Mouse (Mus musculus) right cerebral cortex, postnatal 25 days (tissue): Measurements from ENCODE around the gene Cnn3.

Source experiments
- DNase-seq: peaks from one replicate; pipeline ENCODE4 v3.0.0; 2022

Gene Cnn3

GRCm38 (mm10) chr3:121458545-121459492 is 32.5 kb downstream of the Cnn3 start:
- no peak for DNase-seq

- no peak for DNase-seq
Measured at GRCm38 (mm10) chr3:121460473-121461193, 34.3 kb downstream of the Cnn3 start.

- no peak for DNase-seq
Measured at GRCm38 (mm10) chr3:121461477-121461876, 35.2 kb downstream of the Cnn3 start.

DNA sequence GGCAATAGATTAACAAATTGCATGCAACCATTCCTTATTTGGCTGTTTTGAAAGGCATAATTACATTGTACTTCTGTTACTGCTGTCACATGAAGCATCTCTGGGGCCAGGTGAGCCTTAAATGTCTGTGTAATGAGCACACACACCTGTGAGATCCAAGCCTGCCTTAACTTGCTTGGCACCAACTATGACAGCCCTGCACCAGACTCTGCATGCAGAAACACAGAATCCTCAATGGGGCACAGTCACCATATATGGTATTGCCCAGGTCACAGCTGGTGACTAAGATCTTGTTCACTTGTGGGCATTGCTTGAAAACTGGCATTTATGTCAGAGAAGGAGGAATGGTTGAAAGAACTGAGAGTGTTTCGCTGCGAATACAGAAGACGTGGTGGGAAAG is 36.5 kb downstream of the Cnn3 start:
- no peak for DNase-seq

DNA sequence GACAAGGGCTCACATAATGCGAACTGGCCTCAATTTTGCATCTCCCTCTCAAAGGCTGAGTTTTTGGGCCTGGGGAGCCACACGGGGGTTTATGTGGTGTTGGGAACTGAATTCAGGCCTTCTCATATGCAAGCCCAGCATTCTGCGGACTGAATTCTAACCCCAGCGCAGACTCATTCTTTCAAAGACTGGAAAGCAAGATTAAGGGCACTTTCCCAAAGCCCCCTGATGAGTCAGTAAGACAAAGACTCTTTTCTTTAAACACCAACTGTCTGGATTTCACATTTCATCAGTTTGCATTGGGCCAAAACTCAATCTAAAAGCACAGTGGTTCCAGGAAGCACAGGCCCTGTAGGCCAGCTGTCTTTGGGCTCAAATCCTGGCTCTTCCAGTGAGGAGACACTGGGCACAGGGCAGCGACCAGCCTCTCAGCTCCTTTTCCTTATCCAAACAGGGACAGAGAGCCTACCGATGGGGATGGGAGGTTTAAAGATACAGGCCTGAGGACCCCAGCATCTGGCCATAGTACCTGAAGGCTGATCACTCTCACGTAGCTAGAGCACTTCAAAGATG is 38.5 kb downstream of the Cnn3 start:
- DNase-seq: no peak

- DNase-seq: no peak
Measured at GRCm38 (mm10) chr3:121465795-121466194, 39.5 kb downstream of the Cnn3 start.

GRCm38 (mm10) chr3:121467094-121467552 is 40.8 kb downstream of the Cnn3 start:
- DNase-seq: no peak

DNA sequence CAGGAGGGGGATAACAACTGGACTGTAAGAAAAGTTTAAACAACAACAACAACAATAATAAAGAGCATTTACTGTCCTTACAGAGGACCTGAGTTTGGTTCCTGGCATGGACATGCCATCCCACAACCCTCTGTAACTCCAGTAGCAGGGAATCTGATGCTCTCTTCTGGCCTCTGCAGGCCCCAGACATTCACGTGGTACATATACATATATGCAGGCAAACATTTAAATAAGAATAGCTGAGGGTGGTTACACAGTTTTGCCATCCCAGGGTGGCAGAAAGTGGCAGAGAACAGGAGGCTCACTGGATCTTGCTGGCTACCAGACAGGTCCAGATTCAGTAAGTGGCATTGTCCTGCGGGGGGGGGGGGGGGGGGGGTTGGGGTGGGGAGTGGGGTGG is 41.8 kb downstream of the Cnn3 start:
- no peak for DNase-seq

DNA sequence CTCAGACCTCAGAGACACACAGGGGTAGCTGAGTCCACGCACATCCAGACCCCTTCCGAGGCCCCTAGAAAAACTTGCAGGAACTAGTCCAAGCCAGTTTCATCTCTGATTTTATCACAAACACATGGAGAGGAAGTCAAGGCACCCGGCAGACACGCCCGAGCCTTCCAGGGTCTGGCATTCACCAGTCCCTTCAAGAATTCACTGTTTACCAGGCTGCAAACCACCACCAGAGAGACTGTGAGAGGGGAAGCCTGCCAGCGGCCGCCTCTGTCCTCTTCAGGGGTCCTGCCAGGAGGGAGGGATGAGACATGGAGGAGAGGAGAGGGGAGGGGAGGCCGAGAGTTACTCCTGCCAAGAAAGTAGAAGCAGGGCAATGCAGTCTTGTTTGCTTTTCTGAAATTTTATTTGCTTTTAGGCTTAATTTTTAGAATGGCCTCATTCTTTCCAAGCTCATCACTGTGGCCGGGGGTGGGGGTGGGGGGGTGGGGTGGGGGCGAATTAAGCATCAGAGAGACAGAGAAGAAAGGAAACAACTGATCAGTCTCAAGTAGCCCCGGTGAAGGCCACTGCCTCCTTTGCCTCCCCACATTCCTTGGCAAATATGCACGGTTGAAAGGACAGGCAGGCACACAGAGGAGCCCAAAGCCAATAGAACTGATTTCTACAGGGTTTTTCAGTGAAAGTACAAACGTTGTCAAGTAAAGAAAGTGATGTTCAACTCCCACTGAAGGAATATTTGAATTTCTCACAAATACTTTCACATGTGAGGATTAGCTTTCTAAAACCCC is 43.1 kb downstream of the Cnn3 start:
- no peak for DNase-seq

DNA sequence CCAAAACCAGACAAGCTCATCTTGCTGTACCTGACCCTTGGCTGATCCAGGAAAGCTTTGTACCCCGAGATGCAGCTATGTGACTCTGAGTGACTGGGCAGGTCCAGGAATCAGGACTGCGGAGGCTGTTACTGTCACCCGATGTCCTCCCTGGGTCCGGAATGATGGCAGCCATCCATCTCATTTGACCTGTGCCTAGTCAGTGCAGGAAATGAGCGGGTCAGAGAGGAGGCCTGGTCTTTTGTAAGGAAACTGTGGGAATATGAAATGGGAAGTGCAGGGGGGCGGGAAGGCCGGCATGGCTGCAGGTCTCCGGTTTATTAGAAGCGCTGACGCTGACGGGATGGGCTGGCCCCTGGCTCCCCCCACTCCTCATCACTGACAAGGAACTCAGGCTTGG is 45.4 kb downstream of the Cnn3 start:
- DNase-seq: no peak

DNA sequence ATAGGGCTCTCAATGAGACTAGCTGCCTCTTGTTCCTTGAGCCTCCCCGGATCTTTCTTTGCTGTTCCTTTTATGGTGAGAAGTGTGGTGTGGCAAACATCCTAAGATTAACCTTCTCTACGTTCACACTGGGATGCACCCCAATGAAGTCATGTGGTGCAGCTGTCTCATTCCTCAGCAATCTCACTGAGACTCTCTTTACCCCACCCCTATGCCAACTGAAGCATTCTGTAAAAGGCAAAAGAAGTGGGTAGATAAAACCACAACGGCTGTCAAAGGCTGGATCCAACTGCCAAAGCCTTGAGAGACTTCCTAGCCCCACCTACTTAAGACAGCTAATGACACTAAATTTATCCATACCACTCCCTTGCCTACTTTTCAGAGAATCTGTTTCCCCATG is 48.4 kb downstream of the Cnn3 start:
- DNase-seq: no peak

- peak; percentile 29 for DNase-seq
Measured at GRCm38 (mm10) chr3:121480030-121480960, 54.0 kb downstream of the Cnn3 start.

- peak; percentile 11 for DNase-seq
Measured at GRCm38 (mm10) chr3:121480961-121481436, 54.7 kb downstream of the Cnn3 start.

DNA sequence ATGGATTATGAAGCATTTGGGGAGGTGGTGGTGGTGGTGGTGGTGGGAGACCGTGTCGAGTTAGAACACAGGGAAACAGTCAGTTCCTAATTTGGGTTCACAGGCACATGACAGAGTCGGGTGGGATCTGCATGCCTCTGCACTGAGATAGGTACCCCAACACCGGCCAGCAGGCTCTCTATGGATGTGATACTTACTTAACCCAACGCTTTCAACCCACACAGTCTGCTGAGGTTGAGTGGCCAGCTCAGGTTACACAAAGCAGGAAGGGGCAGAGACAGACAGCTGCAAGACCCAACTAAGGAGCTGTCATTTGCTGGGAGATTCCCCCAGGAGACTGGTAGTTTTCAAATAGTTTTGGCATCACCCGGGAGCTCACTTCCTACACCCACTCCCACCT is 55.3 kb downstream of the Cnn3 start:
- DNase-seq: no peak

DNA sequence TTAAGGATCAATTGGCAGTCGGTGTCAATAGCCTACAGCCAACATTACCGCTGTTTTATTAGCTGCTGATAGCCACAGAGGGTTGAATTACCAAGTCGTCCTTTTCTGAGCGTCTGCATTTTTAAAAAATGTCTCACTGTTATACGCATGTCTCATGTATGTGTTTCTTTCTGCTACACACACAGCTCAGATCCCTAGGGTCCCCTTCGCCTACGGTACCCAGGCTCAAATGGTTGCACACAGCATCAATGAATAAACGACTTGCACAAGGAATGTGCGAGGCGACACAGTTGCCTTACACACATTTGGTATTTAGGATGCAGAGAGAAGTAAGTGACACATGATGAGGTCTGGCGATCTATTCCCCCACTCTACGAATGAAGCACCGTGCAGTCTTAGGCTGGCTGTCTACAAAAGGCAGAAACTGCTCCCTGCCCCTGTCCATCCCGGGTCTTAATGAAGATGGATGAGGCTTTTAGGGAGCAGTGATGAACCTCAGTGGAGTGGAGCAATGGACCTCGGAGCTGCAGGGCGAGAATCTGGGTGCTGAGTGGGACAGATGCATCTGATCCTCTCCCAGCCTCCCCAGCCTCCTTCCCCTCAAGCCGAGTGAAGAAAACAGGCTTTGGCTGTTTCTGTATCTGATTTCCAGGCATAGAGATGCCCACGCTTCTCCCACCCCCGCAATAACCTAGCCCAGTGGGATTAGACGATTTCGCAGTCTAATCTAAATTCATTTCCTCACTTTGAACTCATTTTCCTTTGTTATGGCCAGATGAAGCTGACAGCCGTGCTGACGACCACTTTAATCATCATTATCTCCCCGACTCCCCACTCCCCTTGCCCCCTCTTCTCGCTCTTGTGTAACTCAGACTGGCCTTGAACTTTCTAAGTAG is 57.2 kb downstream of the Cnn3 start:
- peak; percentile 23 for DNase-seq

DNA sequence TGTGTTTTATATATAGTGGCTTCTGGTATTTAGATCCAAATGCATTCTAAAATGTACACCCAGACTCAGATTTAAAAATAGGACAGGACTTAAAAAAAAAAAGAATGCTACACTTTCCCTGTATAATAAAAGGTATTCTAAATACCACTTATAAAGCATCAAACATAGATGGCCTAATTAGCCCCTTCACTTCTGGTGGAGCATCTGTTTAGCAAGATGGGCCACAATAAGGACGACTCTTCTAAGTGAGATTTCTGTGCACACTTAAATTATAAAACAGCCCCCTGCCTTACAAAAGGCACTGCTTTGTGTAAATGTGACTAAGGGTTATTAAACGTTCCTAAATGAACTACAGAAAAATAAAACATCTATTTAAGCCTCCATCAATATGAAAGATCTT is 58.9 kb downstream of the Cnn3 start:
- no peak for DNase-seq

GRCm38 (mm10) chr3:121489462-121490118 is 63.3 kb downstream of the Cnn3 start:
- DNase-seq: no peak

- DNase-seq: no peak
Measured at GRCm38 (mm10) chr3:121490941-121491340, 64.6 kb downstream of the Cnn3 start.

GRCm38 (mm10) chr3:121492026-121492425 is 65.7 kb downstream of the Cnn3 start:
- no peak for DNase-seq

- DNase-seq: no peak
Measured at GRCm38 (mm10) chr3:121493997-121494421, 67.7 kb downstream of the Cnn3 start.
